Mouse (Mus musculus): ENCODE measurements around the gene Smyd3.
"Not testable (repeated sequence)": the region's sequence is repeated elsewhere in the genome, so short reads cannot be mapped to it uniquely, and the experiment has no call there.

The Smyd3 gene

DNA sequence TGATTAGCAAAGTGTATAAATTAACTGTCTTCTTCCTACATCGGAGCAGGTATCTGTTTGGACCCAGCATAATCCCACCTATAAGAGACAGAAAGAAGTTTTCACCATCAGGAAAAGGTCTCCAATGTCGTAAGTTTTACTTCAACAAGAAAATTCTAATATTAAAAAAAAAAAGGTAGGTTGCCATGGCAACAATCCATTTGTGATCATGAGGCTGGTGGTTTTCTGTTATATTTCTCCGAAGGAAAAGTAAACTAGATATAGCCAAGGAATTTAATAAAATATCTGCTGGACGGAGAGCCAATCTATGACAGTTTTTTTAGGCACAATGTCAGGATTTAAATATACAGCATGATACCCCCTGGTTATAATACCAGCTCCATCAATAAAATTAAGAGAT is 142.9 kb downstream of the Smyd3 start:
- DNase-seq (ENCODE audit: low spot score in 2 of 2) = no peak

DNA sequence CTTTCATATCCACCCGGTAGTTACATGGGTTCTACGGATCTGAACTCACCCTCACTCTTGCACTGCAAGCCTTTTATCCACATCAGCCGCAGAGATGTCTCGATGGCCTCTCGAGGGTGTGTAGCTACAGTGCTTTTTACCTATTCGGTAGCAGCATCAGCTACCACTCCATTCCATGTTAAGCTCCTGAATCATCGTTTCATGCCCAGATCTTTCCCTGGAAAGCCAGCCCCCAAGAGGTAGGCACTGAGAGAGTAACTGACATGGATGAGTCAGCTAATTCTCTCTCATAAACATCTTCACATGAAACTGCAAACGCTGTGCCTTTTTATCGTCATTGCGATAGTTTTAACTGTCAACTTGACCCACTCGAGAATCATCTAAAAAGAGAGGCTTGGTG is 143.9 kb downstream of the Smyd3 start:
- no peak for DNase-seq (ENCODE audit: low spot score in 2 of 2)

DNA sequence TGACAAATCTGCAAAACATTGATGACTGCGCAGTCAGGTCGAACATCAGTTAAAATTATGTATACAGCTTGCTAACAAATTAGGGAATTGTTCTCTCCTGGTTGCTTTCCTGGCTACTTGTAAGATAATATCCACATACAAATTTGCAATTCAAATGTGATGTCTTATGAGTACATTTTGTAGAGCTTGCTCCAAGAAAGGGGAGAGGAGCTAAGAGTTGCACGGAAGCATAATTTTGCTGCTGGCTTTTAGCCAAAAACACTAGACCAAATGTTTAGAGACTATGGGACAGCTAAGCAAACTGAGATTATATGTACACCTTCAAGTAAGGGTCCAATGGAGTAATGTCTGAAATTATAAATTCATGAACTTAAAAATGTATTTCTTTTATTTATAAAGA is 146.7 kb downstream of the Smyd3 start:
- DNase-seq (ENCODE audit: low spot score in 2 of 2) = no peak

DNA sequence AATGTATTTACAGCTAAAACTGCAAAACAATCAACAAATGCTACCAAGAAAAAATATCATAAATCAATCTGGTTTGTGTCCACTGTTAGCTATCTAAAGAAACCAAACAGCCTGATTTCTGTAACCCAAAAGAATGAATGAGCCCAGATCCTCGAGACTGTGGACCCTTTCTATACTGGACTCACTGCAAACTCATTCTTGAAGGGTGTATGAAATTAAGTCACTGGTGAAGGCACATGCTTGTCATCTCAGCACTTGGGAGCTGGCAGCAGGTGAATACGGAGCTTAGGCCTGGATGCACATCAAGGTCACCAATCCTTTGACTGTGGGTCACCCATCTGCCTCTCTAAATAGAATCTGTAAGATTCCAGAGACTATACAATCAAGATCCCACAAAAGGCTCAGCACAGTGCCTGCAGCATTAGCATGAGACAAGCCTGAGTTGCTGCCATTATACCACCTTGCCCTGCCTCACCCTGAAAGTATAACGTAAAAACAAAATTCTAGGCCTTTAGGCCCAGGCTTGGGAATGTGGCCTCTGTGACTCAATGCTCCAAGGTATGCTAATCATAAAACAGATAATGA is 149.3 kb downstream of the Smyd3 start:
- no peak for DNase-seq (ENCODE audit: low spot score in 2 of 2)

DNA sequence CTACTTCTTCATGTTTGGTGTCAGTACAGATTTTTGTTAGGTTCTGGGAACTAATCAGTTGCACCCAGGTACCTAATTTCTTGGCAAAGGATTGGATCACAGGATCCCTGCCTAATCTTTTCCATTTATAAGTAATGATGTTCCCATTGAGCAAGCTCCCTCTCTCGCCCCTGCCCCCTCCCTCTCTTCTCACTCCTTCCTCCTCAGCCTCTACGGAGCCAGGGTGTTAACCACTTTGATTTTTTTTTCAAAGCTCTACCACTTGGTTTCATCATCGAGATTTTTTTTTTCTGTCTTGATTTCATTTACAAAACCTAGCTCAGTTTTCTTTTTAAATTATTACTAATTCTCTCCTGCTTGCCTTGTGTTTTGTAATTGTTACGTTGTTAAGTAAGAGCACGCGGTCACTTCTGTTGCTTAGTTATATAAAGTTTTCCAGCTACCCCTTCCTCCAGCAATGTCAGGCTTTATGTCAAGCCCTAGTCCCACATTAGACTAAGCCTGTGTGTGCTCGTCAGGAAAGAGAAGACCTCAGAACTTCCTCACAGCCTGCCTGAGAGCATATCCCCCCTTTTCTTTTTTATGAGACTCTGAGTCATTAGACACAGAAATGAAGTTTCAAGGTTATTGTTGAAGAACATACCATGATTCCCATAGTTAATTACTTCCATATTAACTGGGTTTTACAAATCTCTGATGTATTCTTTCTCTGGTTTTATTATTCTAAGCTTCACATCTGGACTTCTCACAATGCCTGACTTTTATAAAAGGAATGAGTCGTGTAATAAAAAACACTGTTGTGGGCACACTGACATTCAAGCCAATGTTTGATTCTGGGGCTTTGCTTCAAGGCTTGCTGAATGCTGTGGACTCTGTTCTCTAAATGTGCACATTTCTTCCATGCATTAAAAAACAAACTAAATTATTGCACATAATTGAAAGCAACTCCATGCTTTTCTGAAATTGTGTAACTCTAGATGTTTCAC is 156.1 kb downstream of the Smyd3 start:
- no peak for DNase-seq (ENCODE audit: low spot score in 2 of 2)

DNA sequence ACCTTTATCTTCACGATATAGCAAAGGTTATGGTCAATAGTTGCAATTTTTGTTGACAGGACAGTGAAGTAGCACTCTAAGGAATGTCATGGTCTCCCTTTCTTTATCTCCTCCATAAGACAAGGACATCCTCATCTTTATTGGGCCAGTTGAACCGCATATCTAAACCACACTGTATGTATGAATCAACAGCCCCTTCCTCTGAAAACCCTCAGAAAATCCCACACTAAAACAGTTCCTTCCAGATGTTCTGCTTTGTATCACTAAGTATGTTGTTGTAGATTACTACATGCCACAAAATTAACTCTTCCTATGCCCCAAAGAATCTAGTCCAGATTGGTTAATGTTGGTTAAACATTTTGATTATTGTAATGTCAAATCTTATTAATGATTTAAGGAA is 160.7 kb downstream of the Smyd3 start:
- DNase-seq (ENCODE audit: low spot score in 2 of 2) = no peak

DNA sequence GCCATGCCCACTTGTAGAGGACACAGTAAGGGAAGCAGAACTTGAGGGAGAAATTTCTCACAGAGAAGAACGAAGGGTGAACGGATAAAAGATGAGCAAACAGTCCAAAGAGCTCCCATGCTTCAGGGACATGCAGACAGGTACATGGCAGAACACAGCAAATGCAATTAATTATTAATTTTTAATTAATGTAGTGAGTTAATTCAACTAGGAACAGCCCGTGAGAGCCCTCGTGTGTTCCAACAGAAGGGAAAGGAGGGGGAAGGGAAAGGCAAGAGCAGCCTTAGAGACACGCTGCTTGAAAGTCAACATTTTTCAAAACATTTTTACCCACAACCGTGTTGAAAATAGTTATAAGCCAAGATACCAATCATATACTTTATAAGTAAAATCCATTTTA is 163.6 kb downstream of the Smyd3 start:
- DNase-seq (ENCODE audit: low spot score in 2 of 2) = no peak

DNA sequence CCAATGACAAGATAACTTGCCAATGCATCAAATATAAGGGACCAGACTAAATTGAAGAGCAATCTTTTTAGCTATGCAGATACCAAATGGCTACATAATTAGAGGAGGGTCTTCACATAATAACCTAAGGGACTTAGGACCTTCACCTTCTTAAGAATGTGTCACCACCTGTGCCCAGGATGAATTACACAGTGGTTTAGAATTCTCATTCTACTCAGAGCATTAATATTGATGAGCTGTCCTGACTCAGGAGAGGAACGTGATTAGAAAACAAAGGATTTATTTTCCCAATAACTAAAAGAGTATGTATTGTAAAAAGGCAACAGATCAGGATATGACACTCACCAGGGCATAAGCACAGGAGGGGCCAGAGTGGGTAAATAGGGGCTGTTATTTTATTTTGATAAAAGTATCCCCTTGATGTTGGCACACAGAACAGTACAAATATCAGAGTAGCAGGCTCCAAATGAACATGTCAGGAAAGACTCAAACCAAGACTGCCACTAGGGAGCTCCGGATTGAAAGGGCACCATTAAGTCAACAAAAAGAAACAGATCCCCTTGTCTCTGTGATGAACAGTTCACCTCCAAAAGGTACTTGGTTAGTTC is 172.4 kb downstream of the Smyd3 start:
- DNase-seq (ENCODE audit: low spot score in 2 of 2) = no peak

DNA sequence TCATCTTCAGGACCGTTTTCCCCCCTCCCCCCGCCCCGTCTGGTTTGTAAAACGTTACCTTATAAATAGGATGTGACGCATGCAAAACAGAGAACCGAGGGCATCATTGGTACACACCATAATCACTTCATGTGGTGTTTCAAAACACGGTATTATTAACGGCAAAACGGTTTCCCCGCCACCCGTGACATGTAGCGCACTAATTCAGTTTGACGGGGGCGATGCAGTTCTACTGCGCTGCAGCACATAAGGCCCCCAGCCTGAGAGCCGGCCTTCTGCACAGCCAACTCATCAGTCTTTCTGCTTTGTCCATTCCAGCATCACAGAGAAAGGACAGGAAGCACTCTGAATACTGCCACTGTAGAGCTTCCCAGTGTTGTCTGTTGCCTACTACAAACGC is 174.4 kb downstream of the Smyd3 start:
- DNase-seq (ENCODE audit: low spot score in 2 of 2) = no peak

DNA sequence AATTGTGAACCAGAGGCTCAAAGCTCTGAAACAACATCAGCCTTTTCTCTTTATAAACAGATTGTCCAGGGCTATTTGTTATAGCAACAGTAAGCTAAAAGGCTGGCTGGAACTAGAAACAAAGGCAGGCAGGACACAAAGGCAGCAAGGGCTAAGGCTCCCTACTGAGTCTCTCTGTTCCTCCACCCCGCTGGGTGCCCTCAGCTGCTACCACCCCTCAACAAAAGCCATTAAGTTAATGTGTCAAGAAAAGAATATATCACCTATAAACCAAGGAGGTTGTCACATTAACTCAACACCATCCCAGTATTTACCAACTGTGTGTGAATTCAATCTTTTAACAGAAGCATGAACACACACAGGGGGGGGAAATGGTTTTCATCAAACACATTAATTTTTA is 176.3 kb downstream of the Smyd3 start:
- no peak for DNase-seq (ENCODE audit: low spot score in 2 of 2)

DNA sequence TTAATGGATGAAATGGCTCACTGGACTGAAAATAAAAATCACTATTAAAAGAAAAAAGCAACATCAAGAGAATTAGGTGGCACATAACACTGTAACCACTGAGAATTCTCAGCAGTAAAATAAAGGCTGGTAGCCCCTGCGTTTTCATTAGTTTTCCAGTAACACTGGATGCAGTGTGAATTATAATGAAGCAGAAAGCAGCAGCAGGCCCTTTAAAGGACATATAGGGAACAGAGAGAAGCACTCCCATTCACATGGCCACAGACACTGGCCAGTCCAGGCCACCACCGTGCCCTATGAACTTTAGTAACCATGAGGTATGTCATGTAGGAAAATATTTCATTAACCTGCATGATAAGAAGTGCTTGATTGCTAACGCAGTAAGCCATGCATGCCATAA is 178.8 kb downstream of the Smyd3 start:
- no peak for DNase-seq (ENCODE audit: low spot score in 2 of 2)

DNA sequence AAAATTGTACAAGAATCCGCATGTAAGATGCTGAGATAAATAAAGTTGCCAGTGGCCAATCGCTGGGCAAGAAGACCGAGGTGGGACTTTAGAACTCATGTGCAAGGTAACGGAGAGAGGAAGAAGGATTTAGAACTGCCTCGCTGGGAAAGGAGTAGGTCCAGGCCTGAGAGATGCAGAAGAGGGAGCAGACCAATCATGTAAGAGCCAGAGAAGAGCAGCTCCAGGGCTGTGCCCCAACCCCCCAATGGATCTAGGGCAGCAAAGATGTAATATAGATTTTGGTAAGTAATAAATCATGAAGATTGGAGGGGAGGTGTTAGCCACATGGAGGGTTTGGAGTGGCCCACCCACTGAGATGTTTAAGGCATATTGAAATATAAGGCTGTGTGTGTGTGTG is 180.3 kb downstream of the Smyd3 start:
- DNase-seq (ENCODE audit: low spot score in 2 of 2) = no peak

DNA sequence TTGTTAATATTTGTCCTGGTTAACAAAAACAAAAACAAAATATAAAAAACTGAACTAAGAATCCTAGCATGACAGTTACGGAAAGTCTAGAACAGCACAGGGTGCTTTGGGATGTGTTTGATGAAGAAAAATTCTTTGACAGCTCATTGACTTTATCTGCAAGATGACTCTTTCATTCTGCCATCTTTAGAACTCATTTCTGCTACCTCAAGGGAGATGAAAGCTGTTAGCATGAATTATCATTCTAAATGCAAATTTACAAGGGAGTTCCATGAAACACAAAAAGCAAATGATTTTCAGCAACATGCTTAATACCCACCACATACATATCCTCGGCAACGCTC is 190.9 kb downstream of the Smyd3 start:
- DNase-seq (ENCODE audit: low spot score in 2 of 2) = no peak

DNA sequence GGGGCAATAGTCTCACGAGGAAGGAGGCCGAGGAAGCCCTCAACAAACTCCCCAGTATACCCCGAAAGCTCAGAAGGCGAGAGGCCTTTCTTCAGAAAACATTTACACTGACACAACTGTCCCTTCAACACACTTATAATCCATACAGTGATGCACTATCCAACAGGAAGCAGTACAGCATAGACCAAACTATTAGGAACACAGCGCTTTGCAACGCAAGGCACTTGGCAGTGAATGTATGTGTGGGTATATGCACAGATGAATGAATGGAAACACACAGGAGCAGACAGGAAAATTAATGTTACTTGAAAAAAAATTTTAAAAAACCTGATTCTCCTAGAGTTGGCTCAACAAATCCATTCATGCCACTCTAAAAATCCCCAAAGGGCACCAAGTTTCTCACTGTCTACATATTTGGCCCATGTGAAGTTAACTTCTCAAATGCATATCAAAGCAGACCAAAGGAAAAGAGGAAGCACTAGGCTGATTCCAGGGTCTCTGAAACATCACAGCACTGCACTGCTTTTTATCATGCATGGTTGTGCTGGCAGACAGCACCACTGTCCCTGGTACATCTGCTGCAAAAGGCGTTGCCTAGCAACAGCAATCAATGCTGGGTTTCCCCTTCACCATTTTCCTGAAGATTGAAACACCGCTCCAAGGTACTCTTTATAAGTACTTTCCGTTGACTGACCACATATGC is 191.4 kb downstream of the Smyd3 start:
- no peak for DNase-seq (ENCODE audit: low spot score in 2 of 2)

DNA sequence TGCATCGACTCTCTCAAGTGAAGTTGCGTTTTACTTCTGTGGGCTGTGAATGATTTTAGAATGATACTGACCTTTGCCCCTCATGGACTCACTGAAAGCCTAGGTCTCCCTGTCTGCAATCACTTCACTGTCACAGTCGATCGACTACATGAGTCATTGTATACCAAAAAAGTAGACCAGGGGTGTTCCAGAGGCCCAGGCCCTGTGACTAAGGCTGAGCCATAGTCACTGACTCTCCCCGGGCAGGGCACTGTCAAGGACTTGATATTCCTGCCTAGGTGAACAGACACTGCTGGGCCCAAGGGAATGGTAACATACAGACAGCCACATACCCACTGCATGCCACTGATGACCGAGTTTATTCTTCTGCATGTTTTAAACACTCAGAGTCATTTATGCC is 193.6 kb downstream of the Smyd3 start:
- no peak for DNase-seq (ENCODE audit: low spot score in 2 of 2)

DNA sequence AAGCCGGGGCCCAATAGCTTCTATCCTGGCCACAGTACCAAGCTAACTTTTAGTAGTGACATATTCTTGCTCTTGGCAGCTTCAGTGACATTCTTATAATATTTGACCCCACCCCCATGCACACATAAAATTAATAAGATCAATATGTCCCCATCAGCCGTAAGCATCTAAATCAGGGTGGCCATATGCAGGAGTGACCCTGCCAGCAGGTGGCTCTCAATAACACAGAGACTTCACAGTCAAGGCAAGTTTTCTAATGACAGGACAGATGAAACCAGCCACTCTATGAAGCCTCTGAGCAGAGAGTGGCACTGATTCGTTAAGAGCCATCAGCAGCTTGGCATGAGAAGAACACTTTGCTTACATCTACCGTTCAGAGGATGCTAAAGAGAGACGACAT is 204.2 kb downstream of the Smyd3 start:
- no peak for DNase-seq (ENCODE audit: low spot score in 2 of 2)

DNA sequence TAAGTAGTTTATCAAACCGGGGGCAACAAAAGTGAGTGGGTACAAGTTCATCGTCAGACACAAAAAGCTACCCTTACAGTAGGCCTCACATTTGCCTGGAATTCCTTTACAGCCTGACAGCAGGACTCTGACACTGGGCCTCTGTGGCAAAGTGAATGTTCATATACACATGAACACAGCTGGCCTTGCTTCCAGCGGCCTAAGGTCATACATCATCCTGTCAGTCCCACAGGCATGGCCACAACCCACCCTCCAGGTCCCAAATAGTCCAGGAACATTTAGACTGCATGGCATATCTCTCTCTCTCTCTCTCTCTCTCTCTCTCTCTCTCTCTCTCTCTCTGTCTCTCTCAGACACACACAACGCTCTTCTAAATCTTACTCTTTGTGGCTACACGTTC is 208.4 kb downstream of the Smyd3 start:
- DNase-seq (ENCODE audit: low spot score in 2 of 2) = no peak

DNA sequence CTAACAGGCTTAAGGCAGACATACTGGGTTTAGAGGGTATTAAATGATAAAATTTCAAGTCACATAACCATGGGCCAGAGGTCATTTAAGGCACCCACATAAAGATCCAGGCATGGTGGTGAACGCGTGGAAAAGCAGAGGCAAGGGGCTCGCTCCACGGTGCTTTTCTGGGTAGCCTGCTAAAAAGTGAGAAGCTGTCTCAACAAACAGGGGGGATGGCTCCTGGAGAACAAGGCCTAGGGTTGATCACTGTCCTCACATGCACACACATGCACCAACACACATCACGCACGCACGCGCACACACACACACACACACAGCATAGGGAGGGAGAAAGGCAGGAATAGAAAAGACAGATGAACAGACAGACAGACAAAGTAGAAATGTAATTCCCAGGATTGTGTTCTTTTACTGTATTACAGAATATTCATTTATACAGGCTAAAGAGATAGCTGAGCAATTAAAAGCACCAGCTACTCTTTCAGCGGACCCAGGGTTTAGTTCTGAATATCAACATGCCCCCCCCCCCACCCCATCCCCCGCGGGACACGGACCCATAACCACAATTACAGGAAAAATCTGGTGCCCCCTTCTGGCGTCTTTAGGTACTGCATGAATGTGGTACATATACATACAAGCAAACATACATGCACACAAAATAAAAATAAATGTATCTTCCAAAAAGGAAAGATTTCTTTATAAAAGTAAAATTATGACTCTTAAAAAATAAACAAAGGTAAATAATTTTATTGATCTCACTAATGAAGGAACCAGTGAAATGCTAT is 215.2 kb downstream of the Smyd3 start:
- DNase-seq (ENCODE audit: low spot score in 2 of 2) = no peak

DNA sequence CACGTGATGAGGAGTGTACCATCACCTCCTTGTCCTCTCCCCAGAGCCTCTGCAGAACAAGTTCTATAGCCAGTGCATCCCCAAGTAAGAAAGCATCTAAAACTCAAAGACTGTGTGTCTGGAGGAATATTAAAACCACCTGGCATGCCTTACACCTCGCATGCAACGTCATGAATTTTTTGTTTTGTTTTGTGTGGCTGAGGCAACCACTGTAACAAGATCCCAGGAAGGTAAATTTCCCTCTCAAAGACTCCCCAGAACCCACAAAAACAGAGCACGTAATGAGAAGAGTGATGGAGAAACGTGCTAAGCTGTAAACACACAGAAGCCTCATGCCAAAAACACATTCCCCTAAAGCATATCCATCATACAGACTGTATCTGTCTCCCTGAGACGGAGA is 222.2 kb downstream of the Smyd3 start:
- no peak for DNase-seq (ENCODE audit: low spot score in 2 of 2)

DNA sequence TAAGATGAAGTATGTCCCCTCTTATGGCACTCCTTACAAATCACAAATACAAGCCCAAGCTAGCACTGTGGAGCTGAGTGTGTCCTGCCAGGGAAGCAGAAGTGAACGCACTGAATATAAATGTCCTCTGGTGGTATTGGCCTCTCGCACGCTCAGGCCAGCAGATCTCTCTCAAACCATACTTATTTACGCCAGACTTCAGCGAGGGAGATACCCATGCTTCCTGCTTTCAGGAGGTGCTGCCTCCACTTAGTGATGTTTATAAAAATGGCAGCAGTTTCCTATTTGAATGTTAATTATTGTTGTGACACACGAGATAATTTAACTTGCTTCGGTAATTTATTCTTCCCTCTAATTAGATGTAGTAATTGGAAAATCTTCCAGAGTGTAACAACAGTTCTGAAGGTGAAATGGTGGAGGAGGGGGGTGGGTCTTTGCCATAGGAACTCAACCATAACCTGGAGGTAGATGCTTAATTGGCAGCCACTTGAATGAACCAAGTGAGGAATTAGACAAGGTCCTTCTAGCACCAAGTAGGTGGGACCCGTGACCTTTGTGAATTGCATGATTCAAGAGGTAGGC is 224.0 kb downstream of the Smyd3 start:
- no peak for DNase-seq (ENCODE audit: low spot score in 2 of 2)

DNA sequence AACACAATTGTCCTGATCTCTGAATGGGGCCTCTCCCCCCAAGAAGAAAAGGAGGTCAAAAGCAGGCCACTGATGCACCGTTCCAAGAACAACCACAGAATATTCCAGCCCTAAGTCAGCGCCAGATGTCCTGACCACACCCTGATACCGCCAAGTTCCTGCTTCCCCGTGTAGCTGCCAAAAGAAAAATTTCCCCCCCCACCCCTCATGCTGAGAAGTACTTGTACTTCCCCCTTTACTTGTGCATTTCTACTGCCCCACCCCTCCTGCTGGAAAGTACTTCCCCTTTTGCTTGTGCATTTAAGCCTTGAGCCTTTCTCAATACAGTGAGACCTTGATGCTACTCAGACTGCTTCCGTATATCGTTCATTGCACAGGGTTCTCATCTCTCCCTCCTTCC is 227.7 kb downstream of the Smyd3 start:
- not testable (repeated sequence) for DNase-seq (ENCODE audit: low spot score in 2 of 2)

All from spleen, postnatal 36 days (tissue).